Mouse (Mus musculus): ENCODE measurements around the gene Osbpl7.

Osbpl7 gene

GRCm38 (mm10) chr11:97040301-97041021 lies 10.0 kb upstream of the Osbpl7 start:
- no peak for DNase-seq

DNA sequence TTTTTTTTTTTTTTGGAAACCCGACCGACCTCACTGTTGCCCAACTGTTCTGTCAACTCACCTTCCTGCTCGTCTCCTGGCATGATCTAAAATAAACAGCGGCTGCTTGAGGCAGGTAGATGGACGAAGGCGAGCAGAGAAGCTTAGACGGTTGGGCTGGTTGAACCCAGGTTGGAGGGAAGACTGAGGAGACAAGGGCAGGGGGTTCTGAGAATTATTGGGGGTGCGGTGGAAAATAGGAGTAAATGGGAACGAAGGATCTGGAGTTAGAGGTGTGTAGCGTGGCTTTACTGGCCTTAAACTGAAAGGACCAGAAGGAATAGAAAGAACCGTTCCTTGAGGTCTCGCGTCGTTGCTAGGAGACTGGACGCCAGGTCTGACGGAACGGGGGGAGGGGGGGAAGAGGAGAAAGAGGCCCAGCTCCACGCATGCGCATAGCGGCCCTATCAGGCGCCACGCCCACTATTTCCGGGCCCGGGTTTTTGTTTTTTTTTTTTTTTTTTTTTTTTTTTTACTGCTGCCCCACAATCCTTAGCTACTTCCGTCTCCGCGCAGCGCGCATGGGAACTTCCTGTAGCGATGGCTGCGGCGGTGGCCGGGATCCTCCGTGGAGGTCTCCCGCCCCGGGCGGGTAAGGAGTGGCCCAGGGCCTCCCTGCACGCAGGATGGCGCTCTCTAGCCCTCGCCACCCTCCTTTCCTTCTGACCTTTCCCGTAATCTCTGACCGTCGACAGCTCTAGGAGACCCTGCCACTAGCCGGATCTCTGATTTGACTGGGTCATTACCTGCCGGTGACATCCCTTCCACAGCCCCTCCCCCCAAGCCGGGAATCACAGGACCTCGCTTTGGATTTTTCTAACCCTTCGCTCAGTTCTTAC lies 9.2 kb upstream of the Osbpl7 start, which contains the start of the genes Lrrc46 and Mrpl10:
Gene Lrrc46, minus strand, starts transcription at position 386 of the 878 bp plus-strand sequence.
Gene Mrpl10, plus strand, starts transcription at position 539 of the 878 bp plus-strand sequence.
- peak; percentile 73 to 85 for DNase-seq

DNA sequence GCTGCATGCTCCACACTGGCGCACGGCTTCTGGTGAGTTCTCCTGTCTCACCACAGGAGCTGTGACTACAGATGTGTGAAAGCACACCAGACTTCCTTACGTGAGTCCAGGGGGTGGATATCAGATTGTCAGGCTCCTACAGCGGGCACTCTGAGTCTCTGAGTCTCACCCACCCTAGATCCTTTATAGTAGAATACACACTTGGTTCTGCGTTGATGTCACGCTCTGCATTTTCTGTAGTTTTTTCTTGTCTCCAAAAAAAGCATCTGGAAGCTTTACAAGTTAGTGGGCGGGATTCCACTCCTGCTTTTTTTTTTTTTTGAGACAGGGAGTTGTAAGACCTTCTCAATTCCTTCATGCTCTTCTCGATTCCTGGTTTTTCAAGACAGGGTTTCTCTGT lies 5.5 kb upstream of the Osbpl7 start:
- DNase-seq: no peak

- no peak for DNase-seq
These were observed 4.6 kb upstream of the Osbpl7 start for GRCm38 (mm10) chr11:97045861-97046260.

- no peak for DNase-seq
These were observed 2.3 kb upstream of the Osbpl7 start for GRCm38 (mm10) chr11:97048090-97048650.

GRCm38 (mm10) chr11:97049492-97050085 lies 839 bp upstream of the Osbpl7 start:
- DNase-seq: no peak

- no peak for DNase-seq
These were observed 637 bp downstream of the Osbpl7 start for GRCm38 (mm10) chr11:97050944-97051586.

DNA sequence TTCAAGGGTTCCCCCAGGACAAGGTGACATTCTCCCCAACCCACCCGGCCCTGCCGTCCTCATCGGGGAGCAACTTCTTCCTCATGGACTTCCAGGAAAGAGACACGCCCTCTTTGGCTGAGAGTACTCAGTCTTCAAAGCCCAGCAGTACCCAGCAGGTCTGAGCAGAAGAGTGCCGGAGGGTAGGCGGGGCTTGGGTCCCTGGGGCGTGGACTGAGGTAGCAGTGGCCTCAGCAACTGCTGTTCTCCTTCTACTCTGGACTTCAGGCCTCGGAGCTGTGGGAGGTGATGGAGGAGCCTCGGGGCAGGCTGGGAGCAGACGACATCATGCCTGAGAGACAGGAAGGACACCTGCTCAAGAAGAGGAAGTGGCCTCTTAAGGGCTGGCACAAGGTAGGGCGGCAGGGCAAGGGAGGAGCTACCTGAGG lies 1.8 kb downstream of the Osbpl7 start:
- DNase-seq: peak; percentile 53 to 61

DNA sequence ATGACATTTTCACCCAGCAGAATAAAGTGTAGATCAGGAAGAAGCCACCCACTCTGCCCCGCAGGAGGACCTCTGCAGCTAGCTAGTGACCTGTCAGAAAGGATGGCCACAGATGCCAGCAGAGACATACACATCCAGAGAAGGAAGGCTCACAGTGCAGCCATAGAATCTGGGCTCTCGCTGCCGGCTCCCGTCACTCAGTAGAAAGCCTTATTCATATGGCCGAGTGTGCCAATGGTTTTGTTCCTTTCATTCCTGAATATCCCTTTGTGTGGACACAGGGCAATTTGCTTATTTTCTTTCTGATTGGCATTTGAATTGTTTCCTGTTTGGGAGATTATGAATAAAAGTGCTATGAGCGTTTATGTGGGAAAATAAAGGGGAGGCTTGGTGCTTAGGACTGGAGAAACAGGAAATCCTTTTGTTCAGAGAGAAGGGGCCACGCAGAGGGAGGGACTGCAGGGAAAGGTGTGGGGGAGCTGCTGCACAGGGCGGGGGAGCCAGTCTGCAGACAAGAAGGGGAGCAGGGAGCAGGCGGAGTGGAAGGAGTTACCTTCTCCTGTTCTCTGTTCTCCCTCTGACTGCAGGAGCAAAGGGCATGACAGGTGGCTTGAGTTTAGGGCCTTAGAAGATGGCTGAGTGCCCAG lies 13.0 kb downstream of the Osbpl7 start:
- DNase-seq: no peak

DNA sequence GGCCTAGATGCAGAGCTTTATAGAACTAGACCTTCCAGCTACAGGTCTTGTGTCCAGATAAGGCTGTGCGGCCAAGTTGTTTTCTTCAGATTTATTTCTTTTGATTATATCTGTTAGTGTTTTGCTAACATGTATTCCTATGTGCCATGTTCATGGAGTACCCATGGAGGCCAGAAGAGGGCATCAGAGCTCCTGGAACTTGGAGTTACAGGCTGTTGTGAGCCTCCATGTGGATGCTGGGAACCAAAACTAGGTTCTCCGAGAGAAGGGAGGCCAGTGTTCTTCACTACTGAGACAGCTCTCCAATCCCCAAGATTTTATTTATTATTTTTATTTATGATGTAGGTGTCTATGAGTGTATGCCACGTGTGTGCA lies 13.5 kb downstream of the Osbpl7 start:
- DNase-seq: no peak

DNA sequence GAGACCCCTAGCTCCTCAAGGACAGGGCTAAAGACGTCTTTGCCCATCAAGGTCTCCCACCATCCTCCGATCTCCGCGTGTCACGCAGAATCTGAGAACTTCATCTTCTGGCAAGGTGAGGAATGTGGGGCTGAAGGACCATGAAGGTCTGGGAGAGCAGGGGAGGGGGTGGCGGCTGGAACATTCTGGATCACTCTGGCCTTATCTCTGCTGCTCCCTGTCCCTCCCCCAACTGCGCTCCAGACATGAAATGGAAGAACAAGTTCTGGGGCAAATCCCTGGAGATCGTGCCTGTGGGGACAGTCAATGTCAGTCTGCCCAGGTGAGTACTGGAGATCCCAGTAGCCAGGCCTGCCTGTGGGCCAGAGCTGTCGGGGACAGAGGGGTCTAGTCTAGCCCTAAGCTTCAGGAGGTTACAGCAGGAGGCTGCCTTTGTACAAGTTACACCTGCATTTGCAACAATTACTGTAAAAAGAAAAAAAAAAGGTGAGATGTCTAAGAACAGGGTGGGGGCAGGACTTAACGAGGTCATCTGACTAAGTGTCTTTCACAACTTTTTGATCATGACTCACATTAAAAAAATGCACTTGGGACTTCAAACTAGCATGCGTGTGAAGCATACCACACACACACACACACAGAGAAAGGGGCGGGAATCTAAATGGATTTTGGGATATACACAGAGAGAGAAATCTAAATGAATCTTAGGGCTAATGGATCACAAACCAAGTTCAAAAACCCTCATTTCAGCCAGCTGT lies 15.3 kb downstream of the Osbpl7 start:
- DNase-seq: no peak

DNA sequence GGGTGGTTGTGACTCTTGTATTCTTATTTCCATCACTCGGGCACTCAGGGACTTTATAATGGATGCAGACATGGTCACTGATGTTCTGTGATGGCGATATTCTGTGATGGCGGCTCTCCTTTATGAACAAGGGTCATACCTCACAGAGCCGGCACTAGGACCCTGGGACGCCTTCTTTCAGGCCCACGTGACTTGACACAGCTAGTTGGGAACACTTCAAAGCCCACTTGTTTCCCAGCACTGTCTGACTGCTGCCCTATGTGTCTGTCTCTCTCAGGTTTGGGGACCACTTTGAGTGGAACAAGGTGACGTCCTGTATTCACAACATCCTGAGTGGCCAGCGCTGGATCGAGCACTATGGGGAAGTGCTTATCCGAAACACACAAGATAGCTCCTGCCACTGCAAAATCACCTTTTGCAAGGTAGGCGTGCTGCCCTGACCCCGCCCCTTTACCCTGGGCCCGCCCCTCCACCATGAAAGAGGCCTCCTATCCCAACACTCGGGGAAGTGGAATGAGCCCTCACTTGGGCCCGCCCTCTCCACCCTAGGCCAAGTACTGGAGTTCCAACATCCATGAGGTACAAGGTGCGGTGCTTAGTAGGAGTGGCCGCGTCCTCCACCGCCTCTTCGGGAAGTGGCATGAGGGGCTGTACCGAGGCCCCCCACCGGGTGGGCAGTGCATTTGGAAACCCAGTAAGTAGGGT lies 16.4 kb downstream of the Osbpl7 start:
- no peak for DNase-seq

DNA sequence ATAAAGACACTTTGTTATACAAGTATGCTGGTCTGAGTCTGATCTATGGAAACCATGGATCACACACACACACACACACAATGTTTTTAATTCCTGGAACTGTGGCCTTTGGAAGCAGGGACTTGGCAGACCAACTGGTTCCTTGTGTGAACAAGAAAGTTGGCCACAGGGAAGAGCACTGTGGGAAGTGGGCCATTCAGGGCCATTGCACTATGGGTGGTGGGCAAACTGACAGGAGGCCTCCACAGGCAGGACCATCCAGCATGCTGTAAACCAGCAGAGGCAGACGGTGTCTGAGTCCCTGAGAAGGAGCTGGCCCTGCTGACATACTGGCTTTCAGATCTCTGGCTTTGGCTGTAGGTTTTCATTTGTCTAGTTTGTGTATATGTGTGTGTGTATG lies 18.9 kb downstream of the Osbpl7 start:
- no peak for DNase-seq

GRCm38 (mm10) chr11:97069770-97070169 lies 19.3 kb downstream of the Osbpl7 start:
- DNase-seq: no peak

DNA sequence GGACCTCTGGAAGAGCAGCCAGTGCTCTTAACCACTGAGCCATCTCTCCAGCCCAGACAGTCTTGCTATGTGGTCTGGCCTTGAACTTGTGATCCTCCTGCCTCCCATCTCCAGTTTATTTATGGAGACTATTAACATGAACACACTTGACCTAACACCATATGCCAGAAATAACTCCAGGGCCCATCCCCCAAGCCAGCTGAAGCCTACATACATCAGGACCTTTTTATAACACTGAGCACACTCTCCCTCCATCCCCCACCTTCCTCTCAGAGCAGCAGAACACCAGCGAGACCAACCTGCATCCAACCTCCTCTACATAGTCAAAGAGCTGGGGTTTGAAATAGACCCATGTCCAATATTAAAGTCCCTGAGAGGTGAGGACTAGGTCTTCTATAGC lies 20.7 kb downstream of the Osbpl7 start:
- DNase-seq: no peak

- peak; percentile 31 to 42 for DNase-seq
These were observed 22.1 kb downstream of the Osbpl7 start for GRCm38 (mm10) chr11:97072533-97072932.

GRCm38 (mm10) chr11:97074235-97074634 lies 23.8 kb downstream of the Osbpl7 start:
- DNase-seq: no peak

GRCm38 (mm10) chr11:97078751-97079150 lies 28.3 kb downstream of the Osbpl7 start:
- no peak for DNase-seq

- DNase-seq: no peak
These were observed 29.9 kb downstream of the Osbpl7 start for GRCm38 (mm10) chr11:97080291-97080690.

GRCm38 (mm10) chr11:97082977-97083376 lies 32.5 kb downstream of the Osbpl7 start:
- peak; percentile 34 to 38 for DNase-seq
